In the genomic region with DNA sequence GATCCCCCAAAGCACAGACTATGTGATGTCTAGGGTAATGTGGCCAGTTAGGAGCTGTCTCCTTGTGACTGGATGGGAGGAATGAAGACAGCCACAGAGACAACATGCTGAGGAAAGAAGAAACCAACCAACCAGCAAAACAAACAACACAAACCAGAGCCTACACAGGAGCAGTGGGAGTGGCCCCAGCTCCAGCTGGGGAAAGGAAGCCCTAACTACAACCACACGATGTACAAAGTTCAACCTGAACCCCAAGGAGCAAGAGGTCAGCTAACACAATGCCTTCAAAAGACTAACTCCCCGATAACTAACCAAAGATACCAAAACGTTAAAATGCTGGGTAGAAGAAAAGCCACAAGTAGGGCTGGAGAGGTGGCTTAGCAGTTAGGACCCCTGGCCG, we compare ENCODE assay signal across 21 mouse cellular contexts. TPM values are rescaled to one million over a fixed set of nuclear protein-coding genes. Genes with fewer than 3 reads are reported as not detected.
A peak's percentile ranks its signal among the peaks of the same experiment; 100 is the strongest.
DNase-seq lines count a peak whose midpoint lies in the region; ATAC-seq and TF ChIP-seq lines count a peak whose summit lies in the region.
"Had no signal": no experiment of that assay in that cellular context is flagged by ENCODE, and none has a peak within 500 bp of the region (broad histone marks: within the 10 kb centered on the region; RNA-seq: fewer than 3 reads in every experiment).

No protein-coding gene starts in this region.

- H3K27ac ChIP-seq in heart, embryonic 10.5 days = no peak overlapping the region
- H3K27ac ChIP-seq in kidney, adult 2 months (ENCODE audit: insufficient read depth, low read depth, low read length) = no peak overlapping the region
- H3K27ac ChIP-seq in kidney, embryonic 15.5 days = no peak overlapping the region
- H3K27ac ChIP-seq in intestine, postnatal 0 days (ENCODE audit: low read depth, low read length) = peak overlapping the region; percentile 54; the same call in 1 of the 2 replicates
- H3K27ac ChIP-seq: embryonic facial prominence, embryonic 10.5 days; embryonic facial prominence, embryonic 12.5 days; forebrain, embryonic 13.5 days; forebrain, embryonic 15.5 days had no signal

- no peak for TF ChIP-seq POLR2A in kidney, adult 2 months (IDR thresholded peaks at IDR 0.05; ENCODE audit: low read depth, low read length)

- H3K4me3 ChIP-seq in heart, embryonic 10.5 days = no peak overlapping the region
- no peak overlapping the region for H3K4me3 ChIP-seq in kidney, adult 2 months (ENCODE audit: insufficient read depth, low read depth, low read length)
- H3K4me3 ChIP-seq in kidney, embryonic 15.5 days (replicated peaks) = no peak overlapping the region
- H3K4me3 ChIP-seq in intestine, postnatal 0 days (ENCODE audit: low read depth, low read length) = no peak overlapping the region
- H3K4me3 ChIP-seq: embryonic facial prominence, embryonic 10.5 days; embryonic facial prominence, embryonic 12.5 days; forebrain, embryonic 13.5 days; forebrain, embryonic 15.5 days had no signal

- no peak overlapping the region for H3K9ac ChIP-seq in kidney, embryonic 15.5 days
- no peak overlapping the region for H3K9ac ChIP-seq in intestine, postnatal 0 days (ENCODE audit: low read depth, low read length)
- H3K9ac ChIP-seq: embryonic facial prominence, embryonic 12.5 days; forebrain, embryonic 13.5 days; forebrain, embryonic 15.5 days; forebrain, postnatal 0 days had no signal

- ATAC-seq in kidney, embryonic 15.5 days (replicated peaks; ENCODE audit: low FRiP score) = no peak
- ATAC-seq in intestine, postnatal 0 days = peak; percentile 56; the same call in 1 of the 2 replicates
- ATAC-seq: forebrain, embryonic 13.5 days; forebrain, embryonic 15.5 days; forebrain, postnatal 0 days had no signal

- H3K4me2 ChIP-seq in kidney, embryonic 15.5 days = no peak overlapping the region
- H3K4me2 ChIP-seq in intestine, postnatal 0 days (replicated peaks; ENCODE audit: low read depth) = no peak overlapping the region
- H3K4me2 ChIP-seq: embryonic facial prominence, embryonic 12.5 days; forebrain, embryonic 13.5 days; forebrain, embryonic 15.5 days had no signal

- peaks cover 15% of the 10 kb centered on the region for H3K36me3 ChIP-seq in heart, embryonic 10.5 days
- no peaks in the 10 kb centered on the region; the same call in 1 of the 2 replicates for H3K36me3 ChIP-seq in kidney, adult 2 months (ENCODE audit: control insufficient read depth, insufficient read depth, low read length)
- H3K36me3 ChIP-seq in kidney, embryonic 15.5 days = peaks cover 24% of the 10 kb centered on the region
- peaks cover 21% of the 10 kb centered on the region; the same call in 1 of the 2 replicates for H3K36me3 ChIP-seq in intestine, postnatal 0 days (ENCODE audit: control insufficient read depth, insufficient read depth)

- TF ChIP-seq CTCF in kidney, adult 2 months (conservative IDR thresholded peaks at IDR 0.05; ENCODE audit: insufficient read depth, insufficient read length, low read depth, low read length) = no peak
- TF ChIP-seq CTCF in intestine, postnatal 0 days (IDR thresholded peaks at IDR 0.05; ENCODE audit: low read depth) = no peak

- peaks cover 49% of the 10 kb centered on the region for H3K4me1 ChIP-seq in heart, embryonic 10.5 days
- H3K4me1 ChIP-seq in kidney, adult 2 months (ENCODE audit: control insufficient read depth, insufficient read depth, low read length) = no peaks in the 10 kb centered on the region
- H3K4me1 ChIP-seq in kidney, embryonic 15.5 days = peaks cover 33% of the 10 kb centered on the region
- peaks cover 3% of the 10 kb centered on the region; the same call in 1 of the 2 replicates for H3K4me1 ChIP-seq in intestine, postnatal 0 days (replicated peaks; ENCODE audit: control insufficient read depth, insufficient read depth, low read length)
- H3K4me1 ChIP-seq: forebrain, embryonic 13.5 days had no signal

- no peaks in the 10 kb centered on the region for H3K27me3 ChIP-seq in heart, embryonic 10.5 days (ENCODE audit: insufficient read depth, poor library complexity, severe bottlenecking)
- no peaks in the 10 kb centered on the region for H3K27me3 ChIP-seq in kidney, adult 2 months (replicated peaks; ENCODE audit: control insufficient read depth, insufficient read depth, low read length)
- H3K27me3 ChIP-seq in kidney, embryonic 15.5 days = no peaks in the 10 kb centered on the region
- no peaks in the 10 kb centered on the region for H3K27me3 ChIP-seq in intestine, postnatal 0 days (replicated peaks; ENCODE audit: control insufficient read depth, insufficient read depth, low read length)
- H3K27me3 ChIP-seq: embryonic facial prominence, embryonic 12.5 days; forebrain, embryonic 13.5 days; forebrain, embryonic 15.5 days had no signal

- peak; percentile 61 for DNase-seq in heart, embryonic 10.5 days (ENCODE audit: low spot score)
- no peak for DNase-seq in heart, postnatal 14 days
- DNase-seq in kidney, adult 2 months = peak; percentile 14
- peak; percentile 57 for DNase-seq in yolk sac, embryonic 10.5 days (ENCODE audit: low spot score)
- DNase-seq in cerebellum, postnatal 14 days = no peak
- DNase-seq: adrenal gland, adult 2 months; adrenal gland, postnatal 10 days; adrenal gland, postnatal 25 days; cerebellum, adult 11 months; cerebellum, adult 18-20 months; cerebellum, adult 8-10 months; cerebellum, adult 9-11 months; cerebellum, postnatal 25 days; forebrain, postnatal 0 days had no signal

- no peaks in the 10 kb centered on the region for H3K9me3 ChIP-seq in heart, embryonic 10.5 days
- no peaks in the 10 kb centered on the region for H3K9me3 ChIP-seq in kidney, embryonic 15.5 days (replicated peaks)
- no peaks in the 10 kb centered on the region for H3K9me3 ChIP-seq in intestine, postnatal 0 days (ENCODE audit: control insufficient read depth)
- H3K9me3 ChIP-seq: embryonic facial prominence, embryonic 10.5 days; embryonic facial prominence, embryonic 12.5 days; forebrain, embryonic 13.5 days; forebrain, embryonic 15.5 days had no signal

- 71% methylated on average over 4 of the region's 4 CpGs for WGBS in heart, embryonic 10.5 days
- 44% methylated on average over 4 of the region's 4 CpGs for WGBS in kidney, adult 2 months
- 48% methylated on average over 4 of the region's 4 CpGs for WGBS in kidney, embryonic 15.5 days
- 47% methylated on average over 4 of the region's 4 CpGs for WGBS in intestine, postnatal 0 days

- intact Hi-C loops in heart, postnatal 14 days (cut with DNase I) = loop anchor here (5.0 kb wide), 2 partner anchors 285 to 480 kb away; no protein-coding TSS in a partner anchor

RNA-seq across cellular contexts. Expression of a gene that starts 19.4 kb away (rescaled TPM):
- 8.3 and 8.9 TPM in 2 replicates for polyA plus RNA-seq in heart, embryonic 10.5 days (2016; fragmentation: Nextera tagmentation; extraction: Ambion mirVana)
- total RNA-seq in heart, postnatal 14 days (2021) = 10 to 100 TPM; 74.4 to 88.1 TPM
- polyA plus RNA-seq in kidney, adult 2 months (2012; rRNA removed) = 15.0 and 17.0 TPM in 2 replicates
- polyA plus RNA-seq in kidney, embryonic 15.5 days (2015; fragmentation: Nextera tagmentation; extraction: Ambion mirVana) = 25.8 and 26.1 TPM in 2 replicates
- polyA plus RNA-seq in intestine, postnatal 0 days (2015; fragmentation: Nextera tagmentation; extraction: Ambion mirVana) = 5.9 and 6.2 TPM in 2 replicates
- polyA plus RNA-seq: C2C12 had no signal

Comparison
In these comparisons a context has a peak if more than half of its experiments do, and no peak if none do; other contexts are left out.
1. DNase-seq: peak in heart, embryonic 10.5 days (single experiment), kidney, adult 2 months (single experiment) and yolk sac, embryonic 10.5 days (single experiment); none in heart, postnatal 14 days (0 of 2) and cerebellum, postnatal 14 days (0 of 2).